Mouse (Mus musculus) midbrain, embryonic 11.5 days (tissue): ENCODE results near the gene Ddc. TPM values are rescaled to one million over a fixed set of nuclear protein-coding genes. Genes with fewer than 3 reads are reported as not detected.

Experiments used
- ATAC-seq: fragments of 200-750 bp; cut with Nextera tagmentation; 2 replicates; pipeline ENCODE4 v1.8.0; 2017; ENCODE audit warnings: moderate TSS enrichment, moderate library complexity; ENCODE audit not compliant: low FRiP score
- DNase-seq: peaks from one replicate; pipeline ENCODE4 v3.0.0; 2015; ENCODE audit warnings: low spot score; ENCODE audit errors: missing footprints
- H3K27ac ChIP-seq: fragments of 300-500 bp; sonication (generic); 2 replicates; pipeline ENCODE4 v1.5.1; 2014; ENCODE audit warnings: low read depth, low read length
- H3K27me3 ChIP-seq: fragments of 300-500 bp; sonication (generic); 2 replicates; pipeline ENCODE4 v1.6.1; 2014; ENCODE audit warnings: mild to moderate bottlenecking, low read length, moderate library complexity, mixed read lengths; ENCODE audit not compliant: control insufficient read depth, insufficient read depth
- H3K36me3 ChIP-seq: fragments of 300-500 bp; sonication (generic); 2 replicates; pipeline ENCODE4 v1.6.1; 2014; ENCODE audit warnings: mild to moderate bottlenecking, low read length, moderate library complexity, mixed read lengths; ENCODE audit not compliant: control insufficient read depth, insufficient read depth
- H3K4me1 ChIP-seq: fragments of 300-500 bp; sonication (generic); 2 replicates; pipeline ENCODE4 v1.6.1; 2014; ENCODE audit warnings: low read length; ENCODE audit not compliant: control insufficient read depth, insufficient read depth
- H3K4me2 ChIP-seq: fragments of 300-500 bp; sonication (generic); 2 replicates; pipeline ENCODE4 v1.6.1; 2014; ENCODE audit warnings: mild to moderate bottlenecking, moderate library complexity
- H3K4me3 ChIP-seq: fragments of 300-500 bp; sonication (generic); 2 replicates; pipeline ENCODE4 v1.5.1; 2014; ENCODE audit warnings: low read depth, low read length
- H3K9ac ChIP-seq: fragments of 300-500 bp; sonication (generic); 2 replicates; pipeline ENCODE4 v1.6.1; 2014; ENCODE audit warnings: low read length
- H3K9me3 ChIP-seq: fragments of 300-500 bp; sonication (generic); 2 replicates; pipeline ENCODE4 v1.6.1; 2016; ENCODE audit warnings: low read length; ENCODE audit not compliant: control insufficient read depth
- WGBS: fragments of 180-500 bp; shearing (Covaris S2); extraction: QIAGEN DNeasy Blood & Tissue Kit; methylation state at CpG from one replicate; pipeline ENCODE4 v1.1.7; 2014; 5-methylcytosine and 5-hydroxymethylcytosine counted together
- polyA plus RNA-seq: library from polyadenylated mRNA; unstranded; fragments of >200 nt; fragmentation: Nextera tagmentation; extraction: Ambion mirVana; gene quantifications from 2 replicates; pipeline ENCODE4 v1.2.1, GENCODE M21; 2014

Gene Ddc
- polyA plus RNA-seq, 1 experiment from 2014 or later, result 18.0 TPM

GRCm38 (mm10) chr11:11856959-11857358 is 41.0 kb downstream of the Ddc start:
- no peak overlapping the region for H3K27ac ChIP-seq
- 96% methylated on average over 3 of the region's 3 CpGs for WGBS
- no peak overlapping the region for H3K9ac ChIP-seq
- H3K27me3 ChIP-seq, result no peaks in the 10 kb centered on the region
- H3K4me3 ChIP-seq, result no peak overlapping the region
- ATAC-seq (no peak), DNase-seq (no peak)
- H3K4me2 ChIP-seq, result no peak overlapping the region
- no peaks in the 10 kb centered on the region for H3K9me3 ChIP-seq
- no peaks in the 10 kb centered on the region for H3K36me3 ChIP-seq
- H3K4me1 ChIP-seq, result peaks cover 17% of the 10 kb centered on the region

GRCm38 (mm10) chr11:11855685-11856131 is 42.2 kb downstream of the Ddc start:
- DNase-seq (no peak), ATAC-seq (no peak)
- 50% methylated on average over 11 of the region's 11 CpGs for WGBS
- H3K27ac ChIP-seq, result peak overlapping the region; percentile 61
- peaks cover 17% of the 10 kb centered on the region for H3K4me1 ChIP-seq
- H3K9me3 ChIP-seq, result no peaks in the 10 kb centered on the region
- H3K27me3 ChIP-seq, result no peaks in the 10 kb centered on the region
- 0 out of 2 replicates have a peak overlapping the region, but pooled peaks have one; percentile 11 for H3K9ac ChIP-seq
- no peak overlapping the region for H3K4me3 ChIP-seq
- no peak overlapping the region for H3K4me2 ChIP-seq
- H3K36me3 ChIP-seq, result no peaks in the 10 kb centered on the region

- no peaks in the 10 kb centered on the region for H3K9me3 ChIP-seq
- peak; percentile 84 for ATAC-seq
- peak overlapping the region; percentile 12; the same call in 1 of the 2 replicates for H3K9ac ChIP-seq
- no peak overlapping the region for H3K4me2 ChIP-seq
- WGBS, result 39% methylated on average over 6 of the region's 6 CpGs
- no peak overlapping the region for H3K4me3 ChIP-seq
- H3K27me3 ChIP-seq, result no peaks in the 10 kb centered on the region
- no peaks in the 10 kb centered on the region for H3K36me3 ChIP-seq
- DNase-seq, result peak; percentile 91
- peaks cover 19% of the 10 kb centered on the region for H3K4me1 ChIP-seq
- H3K27ac ChIP-seq, result peak overlapping the region; percentile 61
Measured at GRCm38 (mm10) chr11:11855061-11855672, 42.8 kb downstream of the Ddc start.

GRCm38 (mm10) chr11:11853731-11854461 is 44.0 kb downstream of the Ddc start:
- ATAC-seq (no peak), DNase-seq (no peak)
- Histone ChIP-seq H3K4me2 (no peak overlapping the region), H3K27me3 (no peaks in the 10 kb centered on the region), H3K27ac (no peak overlapping the region), H3K4me3 (no peak overlapping the region), H3K9me3 (no peaks in the 10 kb centered on the region), H3K36me3 (no peaks in the 10 kb centered on the region), H3K4me1 (peaks cover 19% of the 10 kb centered on the region), H3K9ac (no peak overlapping the region)
- 63% methylated on average over 4 of the region's 4 CpGs for WGBS

- 88% methylated on average over 6 of the region's 6 CpGs for WGBS
- DNase-seq (no peak), ATAC-seq (no peak)
- no peaks in the 10 kb centered on the region for H3K27me3 ChIP-seq
- H3K9ac ChIP-seq, result no peak overlapping the region
- no peaks in the 10 kb centered on the region for H3K9me3 ChIP-seq
- no peaks in the 10 kb centered on the region for H3K36me3 ChIP-seq
- H3K4me2 ChIP-seq, result no peak overlapping the region
- H3K4me1 ChIP-seq, result peaks cover 19% of the 10 kb centered on the region
- no peak overlapping the region for H3K4me3 ChIP-seq
- H3K27ac ChIP-seq, result no peak overlapping the region
Measured at GRCm38 (mm10) chr11:11851957-11852505, 45.9 kb downstream of the Ddc start.

- Histone ChIP-seq H3K9me3 (no peaks in the 10 kb centered on the region), H3K4me1 (peaks cover 15% of the 10 kb centered on the region), H3K27me3 (no peaks in the 10 kb centered on the region), H3K4me2 (no peak overlapping the region), H3K36me3 (no peaks in the 10 kb centered on the region), H3K27ac (peak overlapping the region; percentile 18; the same call in 1 of the 2 replicates), H3K9ac (no peak overlapping the region), H3K4me3 (no peak overlapping the region)
- ATAC-seq (peak; percentile 28), DNase-seq (no peak)
- WGBS, result 66% methylated on average over 6 of the region's 6 CpGs
Measured at GRCm38 (mm10) chr11:11850476-11851267, 47.3 kb downstream of the Ddc start.

GRCm38 (mm10) chr11:11849513-11850311 is 48.2 kb downstream of the Ddc start:
- Histone ChIP-seq H3K9me3 (no peaks in the 10 kb centered on the region), H3K27me3 (no peaks in the 10 kb centered on the region), H3K4me1 (peaks cover 10% of the 10 kb centered on the region; the same call in 1 of the 2 replicates), H3K36me3 (no peaks in the 10 kb centered on the region), H3K4me2 (no peak overlapping the region), H3K9ac (no peak overlapping the region), H3K4me3 (no peak overlapping the region), H3K27ac (peak overlapping the region; percentile 18; the same call in 1 of the 2 replicates)
- ATAC-seq (no peak), DNase-seq (no peak)
- WGBS, result 80% methylated on average over 13 of the region's 13 CpGs

GRCm38 (mm10) chr11:11848467-11848866 is 49.5 kb downstream of the Ddc start:
- Histone ChIP-seq H3K9me3 (no peaks in the 10 kb centered on the region), H3K4me3 (no peak overlapping the region), H3K4me1 (peaks cover 11% of the 10 kb centered on the region), H3K4me2 (no peak overlapping the region), H3K27me3 (no peaks in the 10 kb centered on the region), H3K9ac (no peak overlapping the region), H3K36me3 (no peaks in the 10 kb centered on the region), H3K27ac (no peak overlapping the region)
- DNase-seq, result no peak
- 92% methylated on average over 4 of the region's 4 CpGs for WGBS
- no peak for ATAC-seq
